In the genomic region with DNA sequence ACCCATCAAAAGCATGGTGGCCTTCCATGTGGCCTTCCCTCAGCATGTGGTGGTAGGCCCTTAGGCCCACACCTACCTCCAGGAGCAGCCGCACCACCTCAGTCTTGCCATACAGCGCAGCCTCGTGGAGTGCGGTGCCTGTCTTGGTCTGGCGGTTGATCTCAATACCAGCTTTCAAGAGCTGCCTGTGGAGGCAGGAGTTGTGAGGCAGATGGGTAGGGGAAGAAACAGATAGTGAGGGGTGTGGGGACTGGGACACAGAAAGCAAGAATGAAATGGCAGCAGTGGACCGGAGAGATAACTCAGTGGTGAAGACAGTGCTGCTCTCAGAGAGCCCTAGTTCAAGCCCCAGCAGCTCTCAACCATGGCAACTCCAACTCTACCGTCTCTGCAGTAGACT, we compare ENCODE assay signal across 22 mouse cellular contexts. TPM values are rescaled to one million over a fixed set of nuclear protein-coding genes. Genes with fewer than 3 reads are reported as not detected.
DNase-seq lines count a peak whose midpoint lies in the region; ATAC-seq and TF ChIP-seq lines count a peak whose summit lies in the region.
"Had no signal": no experiment of that assay in that cellular context is flagged by ENCODE, and none has a peak within 500 bp of the region (broad histone marks: within the 10 kb centered on the region; RNA-seq: fewer than 3 reads in every experiment).

No protein-coding gene starts in this region.

- H3K9me3 ChIP-seq in heart, embryonic 10.5 days, result no peaks in the 10 kb centered on the region
- H3K9me3 ChIP-seq in liver, embryonic 14.5 days (ENCODE audit: control insufficient read depth, low read length), result no peaks in the 10 kb centered on the region
- no peaks in the 10 kb centered on the region for H3K9me3 ChIP-seq in midbrain, embryonic 10.5 days (replicated peaks)
- H3K9me3 ChIP-seq: embryonic facial prominence, embryonic 15.5 days; heart, embryonic 15.5 days; limb, embryonic 13.5 days; neural tube, embryonic 15.5 days had no signal

- WGBS in heart, embryonic 10.5 days, result 82% methylated on average over 7 of the region's 7 CpGs
- WGBS in liver, embryonic 14.5 days (ENCODE audit: insufficient replicate concordance), result 18% methylated on average over 7 of the region's 7 CpGs
- 91% methylated on average over 7 of the region's 7 CpGs for WGBS in midbrain, embryonic 10.5 days

- peak overlapping the region; percentile 68 for H3K4me2 ChIP-seq in liver, embryonic 14.5 days (ENCODE audit: low read depth)
- H3K4me2 ChIP-seq: embryonic facial prominence, embryonic 15.5 days; heart, embryonic 15.5 days; limb, embryonic 13.5 days; neural tube, embryonic 15.5 days had no signal

- peaks cover 95% of the 10 kb centered on the region for H3K36me3 ChIP-seq in heart, embryonic 10.5 days
- peaks cover 39% of the 10 kb centered on the region for H3K36me3 ChIP-seq in liver, embryonic 14.5 days (replicated peaks; ENCODE audit: control insufficient read depth, insufficient read depth, low read depth)
- peaks cover 97% of the 10 kb centered on the region for H3K36me3 ChIP-seq in midbrain, embryonic 10.5 days

- peak; percentile 91 for DNase-seq in heart, embryonic 10.5 days (ENCODE audit: low spot score)
- no peak for DNase-seq in heart, postnatal 4 days
- peak; percentile 46 for DNase-seq in MEL-GATA-1-ER (ENCODE audit: extremely low read depth, low read depth)
- peak; percentile 78 to 80 (median 79) for DNase-seq in liver, embryonic 14.5 days (ENCODE audit: low read depth in 3 of 3, low spot score in 3 of 3)
- no peak for DNase-seq in midbrain, embryonic 10.5 days (ENCODE audit: low spot score)
- DNase-seq in layer of hippocampus, adult 18-20 months (ENCODE audit: low spot score in 2 of 2), result no peak
- no peak for DNase-seq in right cerebral cortex, postnatal 36 days (ENCODE audit: low spot score in 2 of 2)
- DNase-seq: cerebellum, adult 11 months; cerebellum, postnatal 14 days; embryo, embryonic 11 days; gastrocnemius, postnatal 10 days; heart, adult 18-20 months; kidney, adult 9 months; kidney, postnatal 25 days had no signal

- H3K27me3 ChIP-seq in heart, embryonic 10.5 days (ENCODE audit: insufficient read depth, poor library complexity, severe bottlenecking), result no peaks in the 10 kb centered on the region
- no peaks in the 10 kb centered on the region for H3K27me3 ChIP-seq in liver, embryonic 14.5 days (ENCODE audit: control insufficient read depth, insufficient read depth, low read length)
- no peaks in the 10 kb centered on the region for H3K27me3 ChIP-seq in midbrain, embryonic 10.5 days (ENCODE audit: low read depth, poor library complexity, severe bottlenecking)
- H3K27me3 ChIP-seq: embryonic facial prominence, embryonic 15.5 days; heart, embryonic 15.5 days; limb, embryonic 13.5 days; neural tube, embryonic 15.5 days had no signal

- H3K27ac ChIP-seq in heart, embryonic 10.5 days, result peak overlapping the region; percentile 52; the same call in 1 of the 2 replicates
- H3K27ac ChIP-seq in liver, embryonic 14.5 days, result peak overlapping the region; percentile 95
- H3K27ac ChIP-seq in midbrain, embryonic 10.5 days (replicated peaks), result no peak overlapping the region
- H3K27ac ChIP-seq: embryonic facial prominence, embryonic 15.5 days; heart, embryonic 15.5 days; limb, embryonic 13.5 days; neural tube, embryonic 15.5 days had no signal

- peak overlapping the region; percentile 74 for H3K9ac ChIP-seq in liver, embryonic 14.5 days (replicated peaks)
- H3K9ac ChIP-seq: embryonic facial prominence, embryonic 15.5 days; heart, embryonic 15.5 days; limb, embryonic 13.5 days; neural tube, embryonic 15.5 days had no signal

- peaks cover 40% of the 10 kb centered on the region for H3K4me1 ChIP-seq in heart, embryonic 10.5 days
- H3K4me1 ChIP-seq in liver, embryonic 14.5 days (replicated peaks; ENCODE audit: control insufficient read depth in 2 of 2, insufficient read depth in 2 of 2, low read length in 1 of 2), result peaks cover 28 to 40% of the 10 kb centered on the region in 2 experiments
- H3K4me1 ChIP-seq in midbrain, embryonic 10.5 days, result peaks cover 31% of the 10 kb centered on the region

- peak; percentile 91 for TF ChIP-seq EP300 in liver, embryonic 14.5 days (IDR thresholded peaks at IDR 0.05; ENCODE audit: low read depth)

- TF ChIP-seq CTCF in liver, embryonic 14.5 days (IDR thresholded peaks at IDR 0.05; ENCODE audit: low read depth), result peak; percentile 67

- ATAC-seq in erythroblast, adult 5-6 weeks (replicated peaks; ENCODE audit: low FRiP score, poor library complexity, severe bottlenecking), result peak; percentile 81
- peak; percentile 91 for ATAC-seq in liver, embryonic 14.5 days (ENCODE audit: insufficient read depth)
- ATAC-seq: CD4-positive, CD25-positive, alpha-beta regulatory T cell, adult 4 months; forebrain, embryonic 14.5 days; midbrain, embryonic 16.5 days had no signal

- H3K4me3 ChIP-seq in heart, embryonic 10.5 days, result no peak overlapping the region
- H3K4me3 ChIP-seq in liver, embryonic 14.5 days (ENCODE audit: insufficient read depth in 1 of 2, low read depth in 2 of 2, low read length in 2 of 2), result peak overlapping the region; percentile 51 to 54
- H3K4me3 ChIP-seq in midbrain, embryonic 10.5 days, result no peak overlapping the region
- H3K4me3 ChIP-seq: embryonic facial prominence, embryonic 15.5 days; heart, embryonic 15.5 days; limb, embryonic 13.5 days; neural tube, embryonic 15.5 days had no signal

RNA-seq across cellular contexts. Expression of a gene that starts 8.4 kb away (rescaled TPM):
- 18.7 and 21.4 TPM in 2 replicates for polyA plus RNA-seq in heart, embryonic 10.5 days (2016; fragmentation: Nextera tagmentation; extraction: Ambion mirVana)
- 10 to 100 TPM; 51.7 to 58.8 TPM for total RNA-seq in heart, postnatal 4 days (2021)
- total RNA-seq in erythroblast, adult 5-6 weeks (2015; ENCODE audit: low replicate concordance), result 4.0 and 4.8 TPM in 2 replicates
- total RNA-seq in erythroblast, adult 5-6 weeks (2017; ENCODE audit: low replicate concordance), result 2.0 and 3.1 TPM in 2 replicates
- 7.1 and 7.8 TPM in 2 replicates for polyA plus RNA-seq in liver, embryonic 14.5 days (2012; rRNA removed)
- polyA plus RNA-seq in liver, embryonic 14.5 days (2014; fragmentation: Nextera tagmentation; extraction: Ambion mirVana), result 4.9 and 6.1 TPM in 2 replicates
- polyA plus RNA-seq in midbrain, embryonic 10.5 days (2016; fragmentation: Nextera tagmentation; extraction: Ambion mirVana), result 17.5 and 18.6 TPM in 2 replicates
- 10 to 100 TPM; 19.4 to 19.9 TPM for total RNA-seq in layer of hippocampus, adult 18-20 months (2021)

RNA-seq across cellular contexts. Expression of a gene that starts 9.5 kb away (rescaled TPM):
- polyA plus RNA-seq in heart, embryonic 10.5 days (2016; fragmentation: Nextera tagmentation; extraction: Ambion mirVana), result 39.1 and 41.7 TPM in 2 replicates
- 10 to 100 TPM; 13.0 to 14.2 TPM for total RNA-seq in heart, postnatal 4 days (2021)
- 1.7 and 5.6 TPM in 2 replicates for total RNA-seq in erythroblast, adult 5-6 weeks (2015; ENCODE audit: low replicate concordance)
- 1.4 and 2.2 TPM in 2 replicates for total RNA-seq in erythroblast, adult 5-6 weeks (2017; ENCODE audit: low replicate concordance)
- 12.4 and 12.9 TPM in 2 replicates for polyA plus RNA-seq in liver, embryonic 14.5 days (2012; rRNA removed)
- polyA plus RNA-seq in liver, embryonic 14.5 days (2014; fragmentation: Nextera tagmentation; extraction: Ambion mirVana), result 9.7 and 12.4 TPM in 2 replicates
- 35.3 and 39.7 TPM in 2 replicates for polyA plus RNA-seq in midbrain, embryonic 10.5 days (2016; fragmentation: Nextera tagmentation; extraction: Ambion mirVana)
- total RNA-seq in layer of hippocampus, adult 18-20 months (2021), result 10 to 100 TPM; 11.1 to 11.4 TPM

RNA-seq across cellular contexts. Expression of a gene that starts 18.8 kb away (rescaled TPM):
- polyA plus RNA-seq in heart, embryonic 10.5 days (2016; fragmentation: Nextera tagmentation; extraction: Ambion mirVana), result 35.0 and 40.8 TPM in 2 replicates
- total RNA-seq in heart, postnatal 4 days (2021), result 10 to 100 TPM; 20.0 to 21.2 TPM
- 3.3 and 5.4 TPM in 2 replicates for total RNA-seq in erythroblast, adult 5-6 weeks (2015; ENCODE audit: low replicate concordance)
- 0.34 TPM in 1 of 2 replicates, not detected in the other for total RNA-seq in erythroblast, adult 5-6 weeks (2017; ENCODE audit: low replicate concordance)
- polyA plus RNA-seq in liver, embryonic 14.5 days (2012; rRNA removed), result 9.4 and 10.5 TPM in 2 replicates
- polyA plus RNA-seq in liver, embryonic 14.5 days (2014; fragmentation: Nextera tagmentation; extraction: Ambion mirVana), result 7.5 and 9.3 TPM in 2 replicates
- polyA plus RNA-seq in midbrain, embryonic 10.5 days (2016; fragmentation: Nextera tagmentation; extraction: Ambion mirVana), result 5.5 and 5.9 TPM in 2 replicates
- 1 to 10 TPM; 2.5 to 3.0 TPM for total RNA-seq in layer of hippocampus, adult 18-20 months (2021)

RNA-seq across cellular contexts. Expression of a gene that starts 39.8 kb away (rescaled TPM):
- 35.0 and 56.8 TPM in 2 replicates for polyA plus RNA-seq in heart, embryonic 10.5 days (2016; fragmentation: Nextera tagmentation; extraction: Ambion mirVana)
- total RNA-seq in heart, postnatal 4 days (2021), result 100 to 1,000 TPM; 103 to 108 TPM
- 5.6 and 8.5 TPM in 2 replicates for total RNA-seq in erythroblast, adult 5-6 weeks (2015; ENCODE audit: low replicate concordance)
- total RNA-seq in erythroblast, adult 5-6 weeks (2017; ENCODE audit: low replicate concordance), result 8.7 and 13.5 TPM in 2 replicates
- 11.0 and 13.8 TPM in 2 replicates for polyA plus RNA-seq in liver, embryonic 14.5 days (2012; rRNA removed)
- 3.7 and 6.1 TPM in 2 replicates for polyA plus RNA-seq in liver, embryonic 14.5 days (2014; fragmentation: Nextera tagmentation; extraction: Ambion mirVana)
- polyA plus RNA-seq in midbrain, embryonic 10.5 days (2016; fragmentation: Nextera tagmentation; extraction: Ambion mirVana), result 39.6 and 45.2 TPM in 2 replicates
- 10 to 100 TPM; 50.9 to 56.1 TPM for total RNA-seq in layer of hippocampus, adult 18-20 months (2021)

RNA-seq across cellular contexts. Expression of a gene that starts 53.2 kb away (rescaled TPM):
- polyA plus RNA-seq in heart, embryonic 10.5 days (2016; fragmentation: Nextera tagmentation; extraction: Ambion mirVana), result 0.23 and 0.31 TPM in 2 replicates
- under 1 TPM; 0.16 to 0.19 TPM for total RNA-seq in heart, postnatal 4 days (2021)
- not detected in 2 replicates for total RNA-seq in erythroblast, adult 5-6 weeks (2015; ENCODE audit: low replicate concordance)
- total RNA-seq in erythroblast, adult 5-6 weeks (2017; ENCODE audit: low replicate concordance), result not detected in 2 replicates
- polyA plus RNA-seq in liver, embryonic 14.5 days (2012; rRNA removed), result 0.36 and 0.42 TPM in 2 replicates
- 0.09 and 0.29 TPM in 2 replicates for polyA plus RNA-seq in liver, embryonic 14.5 days (2014; fragmentation: Nextera tagmentation; extraction: Ambion mirVana)
- polyA plus RNA-seq in midbrain, embryonic 10.5 days (2016; fragmentation: Nextera tagmentation; extraction: Ambion mirVana), result 0.12 and 0.21 TPM in 2 replicates
- under 1 TPM; 0.15 to 0.57 TPM for total RNA-seq in layer of hippocampus, adult 18-20 months (2021)
- total RNA-seq: gastrocnemius, postnatal 10 days; heart, adult 18-20 months had no signal
- polyA plus RNA-seq: CD4-positive, CD25-positive, alpha-beta regulatory T cell, adult 4 months; forebrain, embryonic 14.5 days; midbrain, embryonic 16.5 days had no signal

Comparison
In these comparisons a context has a peak if more than half of its experiments do, and no peak if none do; other contexts are left out.
1. DNase-seq: peak in heart, embryonic 10.5 days (single experiment), MEL-GATA-1-ER (single experiment) and liver, embryonic 14.5 days (3 of 3); none in heart, postnatal 4 days (single experiment), midbrain, embryonic 10.5 days (single experiment), layer of hippocampus, adult 18-20 months (0 of 2) and right cerebral cortex, postnatal 36 days (0 of 2).
2. H3K4me3 ChIP-seq: peak in liver, embryonic 14.5 days (2 of 2); none in heart, embryonic 10.5 days (single experiment) and midbrain, embryonic 10.5 days (single experiment).